Mouse (Mus musculus) testis, adult 2 months (tissue): ENCODE results near the gene Atxn1.

Source experiments
- CTCF ChIP-seq: fragments of 200-500 bp; IDR thresholded peaks from 2 replicates; pipeline ENCODE4 v1.5.1; 2012; ENCODE audit warnings: low read depth, mild to moderate bottlenecking, inconsistent platforms, low read length, moderate library complexity; ENCODE audit not compliant: control insufficient read depth, insufficient read depth, insufficient replicate concordance
- POLR2A ChIP-seq: fragments of 200-500 bp; IDR thresholded peaks from 2 replicates; pipeline ENCODE4 v1.6.1; 2012; ENCODE audit warnings: low read depth, mild to moderate bottlenecking, inconsistent platforms, low read length, moderate library complexity; ENCODE audit not compliant: control insufficient read depth

DNA sequence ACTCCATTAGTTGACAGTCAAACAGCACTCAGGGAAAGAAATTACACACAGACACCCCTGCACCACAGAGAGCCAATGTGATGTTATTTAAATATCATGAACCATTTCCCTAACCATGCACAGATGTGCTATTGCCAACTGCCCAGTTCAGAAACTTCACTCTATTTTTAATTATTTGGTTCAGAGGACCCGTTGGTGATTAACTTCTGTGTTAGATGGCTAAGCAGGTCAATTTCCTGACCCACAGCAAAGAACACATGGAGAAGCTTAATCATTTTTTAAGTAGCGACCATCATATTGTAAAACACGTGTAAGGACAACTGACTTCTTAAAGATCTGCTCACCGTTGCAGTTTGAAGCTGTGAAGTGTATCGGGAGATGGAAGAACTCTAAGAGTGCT, 26.7 kb downstream of the Atxn1 start:
- no peak for TF ChIP-seq POLR2A
- no peak for TF ChIP-seq CTCF
